Mouse (Mus musculus): ENCODE measurements at regions not wholly inside any gene's neighbourhood (a gene's known extent, or its start where the extent isn't known, plus 50 kb on each side); places are given as distances from the start of the nearest gene placed in this dataset.

- in situ Hi-C loops (cut with MboI; ENCODE audit: low pct_unique_long_range_greater_than_20kb in 1 of 2, low sequenced_read_pairs in 2 of 2, unreplicated experiment in 1 of 2), result no loop called here
These were observed 207.7 kb upstream of the Stt3b start for GRCm38 (mm10) chr9:115517903-115518302.

GRCm38 (mm10) chr9:115524161-115524560, 213.9 kb upstream of the Stt3b start:
- in situ Hi-C loops (cut with MboI; ENCODE audit: low pct_unique_long_range_greater_than_20kb in 1 of 2, low sequenced_read_pairs in 2 of 2, unreplicated experiment in 1 of 2), result no loop called here

DNA sequence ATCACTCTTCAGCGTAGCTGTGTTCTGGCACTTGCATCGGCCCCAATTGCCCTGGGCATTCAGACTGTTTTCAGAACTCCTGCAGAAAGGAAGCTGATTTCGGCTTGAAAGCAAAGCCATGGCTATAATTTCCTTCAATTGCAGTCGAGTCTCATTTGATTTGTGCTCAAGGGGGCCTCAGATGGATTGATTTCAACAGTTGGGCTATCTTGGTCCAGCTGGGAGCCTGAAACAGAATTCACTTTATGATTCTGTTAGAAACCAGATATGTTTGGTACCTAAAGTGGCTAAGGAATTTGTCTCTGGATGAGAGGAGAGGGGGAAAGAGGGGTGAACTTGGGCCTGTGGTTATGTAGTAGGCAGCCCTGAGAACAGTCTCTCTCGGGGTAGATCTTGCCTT, 214.4 kb upstream of the Stt3b start:
- in situ Hi-C loops (cut with MboI; ENCODE audit: low pct_unique_long_range_greater_than_20kb in 1 of 2, low sequenced_read_pairs in 2 of 2, unreplicated experiment in 1 of 2), result no loop called here

DNA sequence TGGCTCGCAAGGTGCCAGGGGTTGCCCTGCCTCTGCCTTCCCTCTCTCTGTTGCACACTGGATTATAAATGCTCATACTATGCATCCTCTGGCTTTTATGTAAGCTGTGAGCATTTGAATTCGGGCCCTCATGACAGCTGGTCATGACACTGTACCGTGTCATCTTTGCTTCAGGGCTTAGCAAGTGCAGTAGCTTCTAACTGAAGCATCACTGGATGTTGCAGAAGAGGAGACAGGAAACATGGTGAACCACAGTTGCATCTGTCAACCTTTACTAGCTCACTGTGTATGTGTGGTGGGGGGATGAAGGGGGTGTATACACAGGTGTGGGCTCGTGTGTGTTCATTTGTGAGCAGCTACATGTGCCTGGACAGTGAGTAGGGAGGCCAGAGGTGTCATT, 216.1 kb upstream of the Stt3b start:
- in situ Hi-C loops (cut with MboI; ENCODE audit: low pct_unique_long_range_greater_than_20kb in 1 of 2, low sequenced_read_pairs in 2 of 2, unreplicated experiment in 1 of 2), result no loop called here

DNA sequence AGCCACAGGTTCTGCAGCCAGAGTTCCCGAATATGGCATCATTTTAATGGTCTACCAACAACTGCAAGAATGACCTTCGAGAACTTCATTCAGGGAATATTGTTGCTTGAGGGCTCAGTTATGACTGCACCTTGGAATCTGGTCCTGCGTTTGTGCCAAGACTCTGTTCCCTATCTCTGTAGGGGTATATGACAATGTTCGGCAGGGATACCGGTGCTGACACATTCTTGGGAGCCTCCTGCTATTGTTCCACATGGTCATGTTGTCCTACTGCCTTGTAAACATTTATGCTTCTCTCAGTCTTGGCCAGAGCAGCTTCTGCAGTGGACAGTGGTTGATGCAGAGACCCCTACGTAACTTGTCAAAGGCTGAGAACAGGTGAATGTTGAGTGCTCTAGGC, 216.8 kb upstream of the Stt3b start:
- in situ Hi-C loops (cut with MboI; ENCODE audit: low pct_unique_long_range_greater_than_20kb in 1 of 2, low sequenced_read_pairs in 2 of 2, unreplicated experiment in 1 of 2), result no loop called here

DNA sequence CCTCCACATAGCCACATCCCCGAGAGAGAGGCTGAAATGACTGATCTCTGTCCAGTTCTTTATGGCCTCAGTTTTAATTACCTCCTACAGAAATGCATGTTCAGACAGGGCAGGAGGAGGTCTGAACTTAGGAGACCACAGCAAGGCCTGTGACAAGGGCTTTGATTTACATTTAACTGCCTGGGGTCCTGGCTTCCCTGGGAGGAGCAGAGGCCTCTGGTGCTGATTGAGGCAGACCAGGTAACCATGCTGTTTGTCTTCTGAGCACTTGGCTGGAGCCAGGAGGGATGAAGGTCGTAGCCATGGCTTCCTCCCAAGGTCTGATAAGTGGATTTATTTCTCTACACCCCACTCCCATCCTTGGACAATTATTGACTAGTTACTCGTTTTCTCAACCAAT, 224.0 kb upstream of the Stt3b start:
- in situ Hi-C loops (cut with MboI; ENCODE audit: low pct_unique_long_range_greater_than_20kb in 1 of 2, low sequenced_read_pairs in 2 of 2, unreplicated experiment in 1 of 2), result no loop called here

DNA sequence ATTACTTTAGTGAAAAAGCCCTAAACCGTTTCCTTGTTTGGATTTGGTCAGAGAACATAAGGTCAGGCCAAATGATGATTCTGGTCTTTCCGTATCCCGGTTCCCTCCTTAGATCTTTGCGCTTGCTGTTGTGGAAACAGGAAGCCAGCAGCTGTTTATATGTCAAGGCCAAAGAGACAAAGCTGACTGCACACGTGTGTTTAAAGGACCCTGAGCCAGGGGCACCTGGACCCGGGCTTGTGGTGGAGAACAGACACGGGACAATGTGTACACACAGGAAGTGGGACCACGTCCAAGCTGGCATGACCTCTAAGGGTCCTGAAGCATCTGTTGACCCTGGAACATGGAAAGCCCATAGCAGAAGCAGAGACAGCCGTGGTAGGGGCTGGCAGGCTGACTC, 233.4 kb upstream of the Stt3b start:
- in situ Hi-C loops (cut with MboI; ENCODE audit: low pct_unique_long_range_greater_than_20kb in 1 of 2, low sequenced_read_pairs in 2 of 2, unreplicated experiment in 1 of 2), result no loop called here

DNA sequence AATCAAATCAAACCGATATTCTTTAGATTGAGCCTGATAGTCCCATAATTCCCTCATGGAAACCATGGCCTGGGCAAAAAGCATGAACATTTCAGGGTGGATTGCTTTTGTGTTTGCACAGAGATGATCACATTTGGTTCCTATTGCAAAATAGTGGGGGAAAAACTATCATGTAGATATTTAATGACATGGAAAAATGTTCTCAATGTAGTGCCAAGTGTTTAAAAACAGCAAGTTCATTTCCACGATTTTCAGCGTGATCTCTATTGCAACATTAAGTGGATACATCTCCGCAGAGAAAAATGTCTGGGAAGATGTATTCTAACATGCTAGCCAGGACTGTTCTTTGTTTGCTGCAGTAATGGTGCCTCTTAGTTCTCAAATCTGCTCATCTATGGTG, 235.0 kb upstream of the Stt3b start:
- in situ Hi-C loops (cut with MboI; ENCODE audit: low pct_unique_long_range_greater_than_20kb in 1 of 2, low sequenced_read_pairs in 2 of 2, unreplicated experiment in 1 of 2), result no loop called here

DNA sequence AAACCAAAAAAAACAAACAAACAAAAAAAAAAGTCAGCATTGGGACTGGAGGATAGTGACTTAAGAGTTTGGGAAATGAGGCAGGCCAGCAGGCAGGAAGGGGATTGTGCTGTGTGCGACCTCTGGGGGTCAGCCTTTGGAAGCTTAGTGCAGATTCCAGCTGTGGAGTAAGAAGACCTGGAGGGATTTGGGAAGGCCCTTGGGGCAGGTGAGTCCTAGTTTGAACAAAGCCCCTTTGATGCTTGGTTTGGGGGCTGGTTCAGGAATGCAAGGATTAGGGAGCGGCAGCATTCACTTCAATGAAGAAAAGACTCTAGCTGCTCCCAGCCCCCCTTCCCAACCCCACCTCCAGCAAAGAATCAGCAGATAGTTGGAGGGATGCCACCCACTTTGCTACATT, 235.6 kb upstream of the Stt3b start:
- in situ Hi-C loops (cut with MboI; ENCODE audit: low pct_unique_long_range_greater_than_20kb in 1 of 2, low sequenced_read_pairs in 2 of 2, unreplicated experiment in 1 of 2), result no loop called here

DNA sequence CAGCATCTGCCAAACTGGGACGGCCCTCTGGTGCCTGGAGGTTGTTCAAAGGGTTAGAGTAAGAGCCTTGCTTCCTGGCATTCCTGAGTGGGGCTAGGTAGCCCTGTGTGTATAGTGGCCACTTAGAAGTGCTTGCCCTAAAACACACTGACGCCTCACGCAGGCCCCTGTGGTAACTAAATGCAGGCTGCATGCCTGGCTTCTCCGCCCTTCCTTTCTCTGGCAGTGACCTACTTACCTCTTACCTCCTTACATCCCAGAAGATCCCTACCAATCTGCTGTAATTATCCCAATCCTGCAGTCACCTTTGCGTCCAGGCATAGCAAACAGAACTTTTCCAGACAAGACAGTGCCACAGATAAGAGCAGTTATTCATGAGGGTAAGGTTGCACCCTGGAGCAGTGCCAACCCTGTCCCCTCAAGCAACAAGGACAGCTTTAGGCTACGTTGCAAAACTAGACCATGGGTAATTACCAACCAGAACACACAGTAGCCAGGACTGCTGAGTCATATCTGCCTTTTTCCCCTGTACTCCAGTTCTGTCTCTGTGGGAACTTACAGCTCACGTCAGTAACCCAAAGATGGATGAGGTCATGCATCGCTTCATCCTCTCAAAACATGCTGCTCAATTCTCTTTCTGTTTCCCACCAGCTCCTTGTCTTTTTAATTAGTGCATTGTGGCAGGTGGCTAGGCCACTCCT, 237.6 kb upstream of the Stt3b start:
- in situ Hi-C loops (cut with MboI; ENCODE audit: low pct_unique_long_range_greater_than_20kb in 1 of 2, low sequenced_read_pairs in 2 of 2, unreplicated experiment in 1 of 2), result no loop called here

DNA sequence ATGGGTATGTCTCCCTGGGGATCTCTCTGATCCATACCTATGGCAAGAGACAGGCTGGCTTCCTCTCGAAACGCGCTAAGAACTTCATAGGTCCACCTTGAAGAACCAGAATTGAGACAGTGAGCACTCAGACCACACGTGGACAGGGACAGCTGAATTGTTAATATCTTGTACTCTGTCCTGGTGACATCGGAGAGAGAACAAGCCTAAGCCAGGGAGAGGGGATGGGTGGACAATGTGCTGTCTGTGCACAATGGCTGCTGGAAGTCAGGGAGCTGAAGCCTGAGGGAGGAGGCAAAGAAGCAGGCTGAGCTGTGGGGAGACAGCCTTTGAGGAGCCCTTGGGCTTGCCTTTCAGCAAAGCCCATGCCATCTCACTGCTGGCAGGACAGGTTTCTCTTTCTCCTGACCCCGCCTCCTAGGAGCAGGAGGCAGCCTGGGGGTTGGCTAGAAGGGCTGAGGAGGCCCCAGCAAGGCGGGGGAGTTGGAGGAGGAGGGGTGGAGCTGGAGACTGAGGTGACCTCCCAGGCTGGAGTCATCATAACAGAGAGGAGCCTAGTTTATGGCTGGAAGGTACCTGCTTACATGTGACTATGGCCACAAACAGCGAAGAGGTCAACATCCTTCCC, 238.6 kb upstream of the Stt3b start:
- in situ Hi-C loops (cut with MboI; ENCODE audit: low pct_unique_long_range_greater_than_20kb in 1 of 2, low sequenced_read_pairs in 2 of 2, unreplicated experiment in 1 of 2), result no loop called here

GRCm38 (mm10) chr9:115551080-115551479, 240.9 kb upstream of the Stt3b start:
- in situ Hi-C loops (cut with MboI; ENCODE audit: low pct_unique_long_range_greater_than_20kb in 1 of 2, low sequenced_read_pairs in 2 of 2, unreplicated experiment in 1 of 2), result no loop called here

DNA sequence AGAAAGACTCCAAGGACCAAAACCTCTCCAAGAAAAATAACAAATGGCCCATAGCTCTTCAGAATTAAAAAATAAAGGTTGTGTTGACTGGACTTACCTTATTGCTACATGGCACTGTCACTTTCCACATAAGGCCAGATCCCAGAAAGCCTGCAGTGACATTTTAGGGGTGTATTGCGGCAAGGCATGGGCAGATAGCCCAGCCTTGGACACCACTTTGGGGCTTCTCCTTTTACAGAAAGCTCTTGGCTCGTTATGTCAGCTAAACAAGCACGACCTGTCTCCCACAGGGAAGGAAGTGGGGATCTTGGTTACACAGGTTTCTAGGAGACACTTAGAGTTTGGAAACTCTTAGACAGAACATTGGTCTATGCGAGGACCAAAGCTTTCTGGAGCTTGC, 241.3 kb upstream of the Stt3b start:
- in situ Hi-C loops (cut with MboI; ENCODE audit: low pct_unique_long_range_greater_than_20kb in 1 of 2, low sequenced_read_pairs in 2 of 2, unreplicated experiment in 1 of 2), result no loop called here

DNA sequence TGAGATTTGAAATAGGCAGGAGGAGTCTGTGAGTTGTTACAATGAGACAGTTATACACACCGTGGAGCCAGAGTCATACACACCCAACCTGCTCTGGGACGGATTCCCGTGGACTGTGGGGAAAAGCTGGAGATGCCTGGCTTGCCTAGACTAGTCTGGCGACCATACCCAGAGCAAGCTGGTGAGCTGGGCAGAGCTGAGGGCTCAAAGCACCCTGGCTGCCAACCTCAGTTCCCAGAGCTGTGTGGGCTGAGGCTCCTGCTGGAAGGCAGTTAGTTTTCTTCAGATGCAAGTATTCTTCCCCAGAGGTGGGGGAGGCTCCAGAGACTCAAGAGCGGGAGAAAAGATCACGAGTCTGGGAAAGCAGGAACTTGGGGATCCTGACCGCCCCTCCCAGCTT, 247.9 kb upstream of the Stt3b start:
- in situ Hi-C loops (cut with MboI; ENCODE audit: low pct_unique_long_range_greater_than_20kb in 1 of 2, low sequenced_read_pairs in 2 of 2, unreplicated experiment in 1 of 2), result no loop called here

DNA sequence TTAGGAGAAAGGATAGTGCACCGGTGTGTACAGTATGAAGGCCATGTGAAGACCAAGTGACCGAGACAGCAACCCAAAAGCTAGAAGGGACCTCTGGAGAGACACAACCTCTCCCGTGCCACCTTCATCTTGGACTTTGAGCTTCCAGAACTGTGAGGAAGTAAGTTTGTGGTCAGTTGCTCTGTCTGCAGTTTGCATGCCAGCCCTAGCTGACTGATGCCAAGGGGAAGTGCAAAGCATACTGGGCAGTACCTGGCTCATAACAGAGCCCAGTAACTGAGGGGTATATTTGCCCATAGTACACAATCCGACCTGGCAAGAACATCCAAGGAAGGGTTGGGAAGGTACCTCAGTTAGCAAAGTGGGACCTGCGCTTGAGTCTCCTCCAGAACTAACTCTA, 249.3 kb upstream of the Stt3b start:
- in situ Hi-C loops (cut with MboI; ENCODE audit: low pct_unique_long_range_greater_than_20kb in 1 of 2, low sequenced_read_pairs in 2 of 2, unreplicated experiment in 1 of 2), result no loop called here

- in situ Hi-C loops (cut with MboI; ENCODE audit: low pct_unique_long_range_greater_than_20kb in 1 of 2, low sequenced_read_pairs in 2 of 2, unreplicated experiment in 1 of 2), result no loop called here
These were observed 251.0 kb upstream of the Stt3b start for GRCm38 (mm10) chr9:115561207-115561606.

- in situ Hi-C loops (cut with MboI; ENCODE audit: low pct_unique_long_range_greater_than_20kb in 1 of 2, low sequenced_read_pairs in 2 of 2, unreplicated experiment in 1 of 2), result no loop called here
These were observed 252.6 kb upstream of the Stt3b start for GRCm38 (mm10) chr9:115562783-115563182.

DNA sequence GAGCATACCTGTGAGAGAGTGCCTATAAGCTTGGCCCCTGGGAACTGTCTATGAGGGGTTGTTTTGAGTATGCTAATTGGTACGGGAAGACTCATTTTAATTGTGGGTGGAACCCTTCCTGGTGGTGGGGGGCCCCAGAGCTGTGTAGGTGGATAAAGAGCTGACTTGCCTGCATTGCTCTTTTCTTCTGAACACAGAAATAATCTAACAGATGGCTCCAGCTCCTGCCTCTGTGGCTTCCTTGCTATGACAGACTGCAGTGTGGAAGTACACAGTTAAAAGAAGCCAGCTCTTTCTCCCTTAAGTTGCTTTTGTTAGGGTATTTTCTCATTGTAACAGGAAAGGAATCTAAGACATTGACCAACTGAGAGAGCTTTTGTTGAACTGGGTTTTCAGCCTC, 254.1 kb upstream of the Stt3b start:
- in situ Hi-C loops (cut with MboI; ENCODE audit: low pct_unique_long_range_greater_than_20kb in 1 of 2, low sequenced_read_pairs in 2 of 2, unreplicated experiment in 1 of 2), result no loop called here

- in situ Hi-C loops (cut with MboI; ENCODE audit: low pct_unique_long_range_greater_than_20kb in 1 of 2, low sequenced_read_pairs in 2 of 2, unreplicated experiment in 1 of 2), result no loop called here
These were observed 258.6 kb upstream of the Stt3b start for GRCm38 (mm10) chr9:115568693-115569334.

DNA sequence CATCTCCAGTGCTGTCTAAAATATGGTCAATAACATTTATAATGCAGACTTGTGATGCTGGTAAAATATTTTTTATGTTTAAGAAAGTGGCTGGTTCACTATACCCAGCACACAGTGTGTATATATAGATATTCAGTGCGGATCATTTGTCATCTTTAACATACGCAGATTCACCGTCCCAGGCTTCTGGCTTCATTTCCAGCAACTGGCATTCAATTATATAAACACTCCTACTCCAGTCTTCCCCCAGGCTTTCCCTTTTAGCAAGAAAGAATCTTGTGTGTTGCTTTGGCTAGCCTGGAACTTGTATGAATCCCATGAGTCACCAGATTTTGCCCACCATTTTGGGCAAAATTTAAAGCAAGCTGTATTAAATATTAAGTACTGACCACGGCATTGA, 260.8 kb upstream of the Stt3b start:
- in situ Hi-C loops (cut with MboI; ENCODE audit: low pct_unique_long_range_greater_than_20kb in 1 of 2, low sequenced_read_pairs in 2 of 2, unreplicated experiment in 1 of 2), result no loop called here

All from mouse embryonic stem cell (cell line).